Mouse (Mus musculus) adrenal gland, adult 2 months (tissue): Measurements from ENCODE around the gene Hist2h2ab. TPM values are rescaled to one million over a fixed set of nuclear protein-coding genes. Genes with fewer than 3 reads are reported as not detected.
"Not testable (repeated sequence)": the region's sequence is repeated elsewhere in the genome, so short reads cannot be mapped to it uniquely, and the experiment has no call there.

Experiments
- DNase-seq: peaks from one replicate; pipeline ENCODE4 v3.0.0; 2021
- polyA plus RNA-seq: library from polyadenylated mRNA; depleted of rRNA; stranded (reverse); fragments of >200 nt; gene quantifications from 2 replicates; pipeline ENCODE4 v1.2.3, GENCODE M21; 2012
- total RNA-seq, 2 experiments: library from RNA; stranded (reverse); gene quantifications; 2 replicates each; pipeline ENCODE4 v1.2.3; 2021

Hist2h2ab gene
- total and polyA plus RNA-seq, 3 experiments: 3.1 to 8.3 (median 4.7) TPM

GRCm38 (mm10) chr3:96198181-96198580, 21.5 kb upstream of the Hist2h2ab start:
- DNase-seq: peak; percentile 11

- DNase-seq: not testable (repeated sequence)
These were observed 20.9 kb upstream of the Hist2h2ab start for GRCm38 (mm10) chr3:96198601-96199251.

- no peak for DNase-seq
These were observed 19.9 kb upstream of the Hist2h2ab start for GRCm38 (mm10) chr3:96199731-96200130.

- DNase-seq: no peak
These were observed 11.8 kb upstream of the Hist2h2ab start for GRCm38 (mm10) chr3:96207819-96208218.

- DNase-seq: peak; percentile 45
These were observed 10.4 kb upstream of the Hist2h2ab start for GRCm38 (mm10) chr3:96209242-96209641.

GRCm38 (mm10) chr3:96219191-96219641, 449 bp upstream of the Hist2h2ab start:
- peak; percentile 55 for DNase-seq

- DNase-seq: not testable (repeated sequence)
These were observed 583 bp downstream of the Hist2h2ab start for GRCm38 (mm10) chr3:96220131-96220764.

GRCm38 (mm10) chr3:96220765-96221639, 1.3 kb downstream of the Hist2h2ab start, which contains the start of the genes Hist2h2ac and Hist2h2be:
Gene Hist2h2ac, minus strand, starts transcription at chr3:96220880.
Gene Hist2h2be, plus strand, starts transcription at chr3:96221119.
- peak; percentile 95 for DNase-seq

- no peak for DNase-seq
These were observed 2.0 kb downstream of the Hist2h2ab start for GRCm38 (mm10) chr3:96221640-96222038.

- DNase-seq: no peak
These were observed 3.1 kb downstream of the Hist2h2ab start for GRCm38 (mm10) chr3:96222774-96223173.

- DNase-seq: no peak
These were observed 5.8 kb downstream of the Hist2h2ab start for GRCm38 (mm10) chr3:96225421-96225820.

- peak; percentile 60 for DNase-seq
These were observed 7.3 kb downstream of the Hist2h2ab start for GRCm38 (mm10) chr3:96226695-96227648.

GRCm38 (mm10) chr3:96228828-96229227, 9.2 kb downstream of the Hist2h2ab start:
- peak; percentile 63 for DNase-seq

- DNase-seq: no peak
These were observed 10.7 kb downstream of the Hist2h2ab start for GRCm38 (mm10) chr3:96230404-96230803.

- peak; percentile 48 for DNase-seq
These were observed 11.5 kb downstream of the Hist2h2ab start for GRCm38 (mm10) chr3:96230910-96231757.

- DNase-seq: no peak
These were observed 12.1 kb downstream of the Hist2h2ab start for GRCm38 (mm10) chr3:96231758-96232120.

GRCm38 (mm10) chr3:96234914-96235313, 15.2 kb downstream of the Hist2h2ab start:
- DNase-seq: no peak

GRCm38 (mm10) chr3:96235836-96236235, 16.2 kb downstream of the Hist2h2ab start:
- DNase-seq: no peak

- no peak for DNase-seq
These were observed 17.2 kb downstream of the Hist2h2ab start for GRCm38 (mm10) chr3:96236834-96237334.

GRCm38 (mm10) chr3:96237335-96237903, 17.8 kb downstream of the Hist2h2ab start:
- DNase-seq: no peak
